Mouse (Mus musculus) ES-Bruce4 (cell line): Measurements from ENCODE around the gene Gm17617. TPM values are rescaled to one million over a fixed set of nuclear protein-coding genes. Genes with fewer than 3 reads are reported as not detected.

Experiments
- H3K27ac ChIP-seq: 2 replicates; pipeline ENCODE4 v1.5.1; 2012; ENCODE audit warnings: low read length, inconsistent platforms; ENCODE audit not compliant: insufficient read depth
- H3K27me3 ChIP-seq: 2 replicates; pipeline ENCODE4 v1.6.1; 2012; ENCODE audit warnings: mild to moderate bottlenecking, low read length, inconsistent platforms; ENCODE audit not compliant: control insufficient read depth, poor library complexity, insufficient read depth, severe bottlenecking
- H3K36me3 ChIP-seq: 2 replicates; pipeline ENCODE4 v1.6.1; 2012; ENCODE audit warnings: inconsistent platforms, mild to moderate bottlenecking, low read length, moderate library complexity; ENCODE audit not compliant: control insufficient read depth, poor library complexity, insufficient read depth, severe bottlenecking
- H3K4me1 ChIP-seq: one replicate; pipeline ENCODE4 v1.8.1; 2011; ENCODE audit warnings: low read length; ENCODE audit not compliant: control insufficient read depth, insufficient read depth
- H3K4me3 ChIP-seq: 2 replicates; pipeline ENCODE4 v1.5.1; 2011; ENCODE audit warnings: low read depth, mild to moderate bottlenecking, low read length
- H3K9ac ChIP-seq: 2 replicates; pipeline ENCODE4 v1.6.1; 2012; ENCODE audit warnings: low read depth, mild to moderate bottlenecking, inconsistent platforms; ENCODE audit not compliant: poor library complexity, severe bottlenecking
- H3K9me3 ChIP-seq: replicated peaks from 2 replicates; pipeline ENCODE4 v1.6.1; 2012; ENCODE audit warnings: mild to moderate bottlenecking, low read length, inconsistent platforms; ENCODE audit not compliant: control insufficient read depth, poor library complexity, insufficient read depth, severe bottlenecking
- CTCF ChIP-seq: IDR thresholded peaks from one replicate; pipeline ENCODE4 v1.8.1; 2011; ENCODE audit warnings: low read depth, low read length
- EP300 ChIP-seq: IDR thresholded peaks from 2 replicates; pipeline ENCODE4 v1.6.1; 2011; ENCODE audit warnings: low read depth, low read length; ENCODE audit not compliant: insufficient read depth
- POLR2A ChIP-seq: IDR thresholded peaks from one replicate; pipeline ENCODE4 v1.8.1; 2011; ENCODE audit warnings: low read length; ENCODE audit not compliant: insufficient read depth
- polyA plus RNA-seq: library from polyadenylated mRNA; stranded (reverse); fragments of >200 nt; gene quantifications from 2 replicates; pipeline ENCODE4 v1.2.4, GENCODE M21; 2011; ENCODE audit warnings: low read depth; ENCODE audit not compliant: missing spikeins, insufficient read depth, insufficient read length

Gm17617 gene
- polyA plus RNA-seq, 1 experiment: not detected

- H3K27ac ChIP-seq: no peak overlapping the region
- no peak for TF ChIP-seq EP300
- TF ChIP-seq CTCF: no peak
- TF ChIP-seq POLR2A: no peak
- H3K9ac ChIP-seq: no peak overlapping the region
- no peaks in the 10 kb centered on the region for H3K36me3 ChIP-seq
- H3K9me3 ChIP-seq: no peaks in the 10 kb centered on the region
- H3K4me3 ChIP-seq: no peak overlapping the region
- peaks cover 2% of the 10 kb centered on the region for H3K4me1 ChIP-seq
- H3K27me3 ChIP-seq: no peaks in the 10 kb centered on the region
These were observed 42.9 kb upstream of the Gm17617 start for GRCm38 (mm10) chr13:55176265-55176664.

GRCm38 (mm10) chr13:55174347-55174746 lies 41.0 kb upstream of the Gm17617 start:
- no peak for TF ChIP-seq CTCF
- TF ChIP-seq EP300: no peak
- TF ChIP-seq POLR2A: no peak
- H3K27me3 ChIP-seq: no peaks in the 10 kb centered on the region
- no peak overlapping the region for H3K9ac ChIP-seq
- H3K27ac ChIP-seq: no peak overlapping the region
- no peak overlapping the region for H3K4me3 ChIP-seq
- no peaks in the 10 kb centered on the region for H3K9me3 ChIP-seq
- H3K4me1 ChIP-seq: peaks cover 2% of the 10 kb centered on the region
- H3K36me3 ChIP-seq: no peaks in the 10 kb centered on the region

- TF ChIP-seq CTCF (no peak), EP300 (no peak), POLR2A (no peak)
- no peak overlapping the region for H3K4me3 ChIP-seq
- H3K27ac ChIP-seq: no peak overlapping the region
- H3K9ac ChIP-seq: no peak overlapping the region
- H3K9me3 ChIP-seq: no peaks in the 10 kb centered on the region
- no peaks in the 10 kb centered on the region for H3K27me3 ChIP-seq
- H3K36me3 ChIP-seq: no peaks in the 10 kb centered on the region
- H3K4me1 ChIP-seq: peaks cover 5% of the 10 kb centered on the region
These were observed 39.0 kb upstream of the Gm17617 start for GRCm38 (mm10) chr13:55172336-55172770.

- peak overlapping the region; percentile 11; the same call in 1 of the 2 replicates for H3K4me3 ChIP-seq
- H3K9ac ChIP-seq: no peak overlapping the region; the same call in 1 of the 2 replicates
These were observed 38.4 kb upstream of the Gm17617 start for GRCm38 (mm10) chr13:55171517-55172335.

GRCm38 (mm10) chr13:55168958-55169369 lies 35.6 kb upstream of the Gm17617 start:
- Histone ChIP-seq H3K4me1 (peaks cover 5% of the 10 kb centered on the region), H3K4me3 (no peak overlapping the region), H3K27ac (no peak overlapping the region), H3K27me3 (no peaks in the 10 kb centered on the region), H3K36me3 (no peaks in the 10 kb centered on the region), H3K9ac (no peak overlapping the region), H3K9me3 (no peaks in the 10 kb centered on the region)
- TF ChIP-seq CTCF: no peak
- no peak for TF ChIP-seq EP300
- no peak for TF ChIP-seq POLR2A

More at GRCm38 (mm10) chr13:55171517-55172335, 38.4 kb upstream of the Gm17617 start:
- no peak for TF ChIP-seq CTCF
- 0 out of 2 replicates have a peak, but pooled peaks have one; percentile 7 for TF ChIP-seq EP300
- Histone ChIP-seq H3K9me3 (no peaks in the 10 kb centered on the region), H3K36me3 (no peaks in the 10 kb centered on the region), H3K27ac (no peak overlapping the region), H3K27me3 (no peaks in the 10 kb centered on the region), H3K4me1 (peaks cover 5% of the 10 kb centered on the region)

- TF ChIP-seq POLR2A (no peak), EP300 (no peak), CTCF (no peak)
- no peaks in the 10 kb centered on the region for H3K36me3 ChIP-seq
- H3K27me3 ChIP-seq: no peaks in the 10 kb centered on the region
- H3K4me1 ChIP-seq: peaks cover 5% of the 10 kb centered on the region
- no peaks in the 10 kb centered on the region for H3K9me3 ChIP-seq
- H3K27ac ChIP-seq: no peak overlapping the region
- no peak overlapping the region for H3K9ac ChIP-seq
- no peak overlapping the region for H3K4me3 ChIP-seq
These were observed 34.9 kb upstream of the Gm17617 start for GRCm38 (mm10) chr13:55168255-55168654.
